Mouse (Mus musculus) limb, embryonic 14.5 days (tissue): ENCODE measurements around the gene Mbl2. TPM values are rescaled to one million over a fixed set of nuclear protein-coding genes. Genes with fewer than 3 reads are reported as not detected.

Experiments used
- ATAC-seq: fragments of 200-750 bp; cut with Nextera tagmentation; 2 replicates; pipeline ENCODE4 v1.8.0; 2017; ENCODE audit warnings: low read depth, moderate number of reproducible peaks, moderate TSS enrichment; ENCODE audit not compliant: low FRiP score
- DNase-seq: peaks from one replicate; pipeline ENCODE4 v3.0.0-alpha.2; 2015; ENCODE audit warnings: low spot score
- H3K27ac ChIP-seq: fragments of 300-500 bp; sonication (generic); replicated peaks from 2 replicates; pipeline ENCODE4 v1.5.1; 2014; ENCODE audit warnings: low read depth, mild to moderate bottlenecking, low read length, moderate library complexity, mixed read lengths
- H3K27me3 ChIP-seq: fragments of 300-500 bp; sonication (generic); 2 replicates; pipeline ENCODE4 v1.6.1; 2014; ENCODE audit warnings: low read length, mixed read lengths; ENCODE audit not compliant: control insufficient read depth, insufficient read depth
- H3K36me3 ChIP-seq: fragments of 300-500 bp; sonication (generic); 2 replicates; pipeline ENCODE4 v1.6.1; 2014; ENCODE audit warnings: mild to moderate bottlenecking, low read length, moderate library complexity, mixed read lengths; ENCODE audit not compliant: control insufficient read depth, insufficient read depth
- H3K4me1 ChIP-seq: fragments of 300-500 bp; sonication (generic); 2 replicates; pipeline ENCODE4 v1.6.1; 2014; ENCODE audit warnings: antibody characterized with exemption, low read length, mixed read lengths; ENCODE audit not compliant: control insufficient read depth, insufficient read depth
- H3K4me2 ChIP-seq: fragments of 300-500 bp; sonication (generic); replicated peaks from 2 replicates; pipeline ENCODE4 v1.6.1; 2014; ENCODE audit warnings: low read depth, mild to moderate bottlenecking, low read length, moderate library complexity; ENCODE audit not compliant: severe bottlenecking
- H3K4me3 ChIP-seq: fragments of 300-500 bp; sonication (generic); replicated peaks from 2 replicates; pipeline ENCODE4 v1.5.1; 2014; ENCODE audit warnings: low read length
- H3K9ac ChIP-seq: fragments of 300-500 bp; sonication (generic); 2 replicates; pipeline ENCODE4 v1.6.1; 2014; ENCODE audit warnings: mild to moderate bottlenecking, low read depth, low read length, moderate library complexity; ENCODE audit not compliant: severe bottlenecking
- H3K9me3 ChIP-seq: fragments of 300-500 bp; sonication (generic); 2 replicates; pipeline ENCODE4 v1.6.1; 2016; ENCODE audit warnings: low read length; ENCODE audit not compliant: control insufficient read depth
- POLR2A ChIP-seq: fragments of 200-500 bp; IDR thresholded peaks from 2 replicates; pipeline ENCODE4 v1.8.0; 2012; ENCODE audit warnings: inconsistent platforms, mild to moderate bottlenecking, moderate library complexity, borderline replicate concordance; ENCODE audit not compliant: insufficient read depth, insufficient read length; ENCODE audit errors: extremely low read depth
- WGBS: fragments of 180-500 bp; shearing (Covaris S2); extraction: QIAGEN DNeasy Blood & Tissue Kit; methylation state at CpG from one replicate; pipeline ENCODE4 v1.1.7; 2014; 5-methylcytosine and 5-hydroxymethylcytosine counted together
- polyA plus RNA-seq, 2 experiments: library from polyadenylated mRNA; depleted of rRNA in 1 of 2; stranded (reverse) in 1 of 2; unstranded in 1 of 2; fragments of >200 nt; fragmentation: Nextera tagmentation in 1 of 2; extraction: Ambion mirVana in 1 of 2; gene quantifications; 2 replicates each; pipeline versions ENCODE4 v1.2.1 to v1.2.3; 2012 to 2014

Gene Mbl2
- not detected in 2 replicates for polyA plus RNA-seq (2012; rRNA removed)
- polyA plus RNA-seq (2014; fragmentation: Nextera tagmentation; extraction: Ambion mirVana), result not detected in 2 replicates

DNA sequence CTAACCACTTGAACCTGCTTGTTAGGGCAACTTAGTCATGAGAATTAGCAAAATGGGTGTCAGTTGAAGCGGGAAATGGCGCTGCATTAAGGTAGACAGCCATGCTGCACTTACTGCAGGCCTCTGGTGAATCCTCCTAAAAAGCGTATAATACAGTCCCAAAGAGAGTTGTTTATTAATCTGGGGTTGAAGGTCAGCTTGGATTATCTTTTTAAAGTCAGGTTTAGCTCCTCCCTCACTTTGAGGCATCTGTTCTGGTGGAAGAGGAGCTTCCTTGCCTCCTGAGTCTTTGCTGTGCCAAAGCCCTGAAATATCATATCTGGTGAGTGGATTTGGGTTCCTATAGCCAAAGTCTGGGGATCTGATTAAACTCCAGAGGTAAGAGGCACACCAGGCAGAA lies at the start of gene Mbl2:
TSS of gene Mbl2 (plus strand) at position 252 of the 400 bp plus-strand sequence.
- no peaks in the 10 kb centered on the region for H3K9me3 ChIP-seq
- 90% methylated on average over 3 of the region's 3 CpGs for WGBS
- no peaks in the 10 kb centered on the region for H3K27me3 ChIP-seq
- no peak within 1 kb of the TSS for H3K4me2 ChIP-seq
- DNase-seq, result no peak
- no peaks in the 10 kb centered on the region for H3K4me1 ChIP-seq
- ATAC-seq, result no peak
- no peak within 1 kb of the TSS for H3K27ac ChIP-seq
- no peak within 1 kb of the TSS for H3K4me3 ChIP-seq
- no peak within 1 kb of the TSS for H3K9ac ChIP-seq
- TF ChIP-seq POLR2A, result no peak
- H3K36me3 ChIP-seq, result no peaks in the 10 kb centered on the region

DNA sequence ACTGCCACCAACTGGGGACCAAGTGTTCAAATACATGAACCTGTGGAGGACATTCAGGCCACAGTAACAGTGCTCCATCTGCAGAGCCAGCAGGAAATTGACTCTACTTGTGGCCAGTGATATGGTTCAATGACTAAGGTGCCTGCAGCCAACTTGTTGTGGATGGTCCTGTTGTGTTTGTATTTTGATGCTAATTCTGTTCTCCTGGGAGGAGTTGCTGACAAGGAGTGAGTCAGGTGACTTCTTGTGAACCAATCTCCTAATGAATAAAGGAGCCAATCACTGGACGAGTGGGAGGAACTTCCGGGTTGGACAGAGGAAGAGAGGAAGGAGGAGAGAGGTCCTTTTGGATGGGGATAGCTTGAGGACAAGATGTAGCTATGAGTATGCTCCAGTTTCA lies 47.2 kb upstream of the Mbl2 start:
- Histone ChIP-seq H3K4me1 (no peaks in the 10 kb centered on the region), H3K36me3 (no peaks in the 10 kb centered on the region), H3K27me3 (no peaks in the 10 kb centered on the region), H3K4me2 (no peak overlapping the region), H3K9ac (no peak overlapping the region), H3K4me3 (no peak overlapping the region), H3K9me3 (peaks cover 4% of the 10 kb centered on the region; the same call in 1 of the 2 replicates), H3K27ac (no peak overlapping the region)
- ATAC-seq (no peak), DNase-seq (no peak)
- 78% methylated on average over 2 of the region's 2 CpGs for WGBS
- no peak for TF ChIP-seq POLR2A

DNA sequence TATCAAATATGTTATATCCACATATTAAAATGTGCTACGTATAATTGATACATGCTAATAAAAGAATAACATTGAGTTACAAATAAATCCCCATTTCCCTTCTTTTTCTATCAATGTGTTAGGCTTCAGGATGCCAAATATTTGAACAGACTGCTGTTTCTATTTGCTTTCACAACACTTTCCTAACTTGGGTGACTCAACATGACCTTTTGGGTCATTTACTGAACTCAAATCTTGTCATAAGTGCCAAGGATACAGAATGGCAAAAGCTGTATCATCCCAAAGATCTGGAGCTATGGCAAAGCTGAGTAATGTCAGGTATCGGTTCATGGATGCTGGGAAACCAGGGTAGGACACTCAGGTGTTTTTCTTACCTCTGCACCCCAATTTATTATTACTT lies 45.5 kb upstream of the Mbl2 start:
- ATAC-seq, result no peak
- TF ChIP-seq POLR2A, result no peak
- H3K9ac ChIP-seq, result no peak overlapping the region
- H3K36me3 ChIP-seq, result no peaks in the 10 kb centered on the region
- DNase-seq, result no peak
- H3K4me3 ChIP-seq, result no peak overlapping the region
- no peaks in the 10 kb centered on the region for H3K27me3 ChIP-seq
- 97% methylated on average over 2 of the region's 2 CpGs for WGBS
- H3K9me3 ChIP-seq, result peaks cover 4% of the 10 kb centered on the region; the same call in 1 of the 2 replicates
- H3K4me2 ChIP-seq, result no peak overlapping the region
- H3K27ac ChIP-seq, result no peak overlapping the region
- no peaks in the 10 kb centered on the region for H3K4me1 ChIP-seq

DNA sequence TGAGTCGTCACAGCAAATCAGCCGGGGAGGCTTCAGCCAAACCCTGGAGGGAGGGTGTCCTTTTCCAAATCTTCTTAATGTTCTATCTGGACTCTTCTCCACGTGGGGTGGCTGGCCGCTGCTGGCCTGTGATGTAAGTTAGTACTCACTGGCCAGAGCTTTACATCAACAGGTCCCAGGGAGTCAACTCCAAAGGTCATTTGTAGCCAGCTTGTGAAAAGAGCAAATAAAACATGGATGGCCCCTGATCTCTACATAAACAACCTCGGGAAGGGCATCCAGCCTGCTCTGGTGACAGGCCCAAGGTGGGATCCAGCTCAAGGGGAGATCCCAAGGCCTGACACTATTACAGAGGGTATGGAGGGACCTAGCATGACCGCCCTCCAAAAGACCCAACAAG lies 37.7 kb upstream of the Mbl2 start:
- no peaks in the 10 kb centered on the region for H3K9me3 ChIP-seq
- H3K9ac ChIP-seq, result no peak overlapping the region
- TF ChIP-seq POLR2A, result no peak
- H3K4me1 ChIP-seq, result no peaks in the 10 kb centered on the region
- no peak overlapping the region for H3K4me3 ChIP-seq
- no peak for ATAC-seq
- H3K27ac ChIP-seq, result no peak overlapping the region
- 76% methylated on average over 6 of the region's 6 CpGs for WGBS
- H3K27me3 ChIP-seq, result no peaks in the 10 kb centered on the region
- H3K4me2 ChIP-seq, result no peak overlapping the region
- no peak for DNase-seq
- no peaks in the 10 kb centered on the region for H3K36me3 ChIP-seq

- ATAC-seq, result no peak
- WGBS, result 54% methylated on average over 7 of the region's 7 CpGs
- no peak overlapping the region for H3K4me3 ChIP-seq
- no peak for TF ChIP-seq POLR2A
- no peak overlapping the region for H3K27ac ChIP-seq
- peaks cover 3% of the 10 kb centered on the region; the same call in 1 of the 2 replicates for H3K9me3 ChIP-seq
- H3K9ac ChIP-seq, result no peak overlapping the region
- no peaks in the 10 kb centered on the region for H3K36me3 ChIP-seq
- H3K4me1 ChIP-seq, result no peaks in the 10 kb centered on the region
- H3K27me3 ChIP-seq, result no peaks in the 10 kb centered on the region
- H3K4me2 ChIP-seq, result no peak overlapping the region
- no peak for DNase-seq
These were observed 30.6 kb upstream of the Mbl2 start for GRCm38 (mm10) chr19:30202177-30202576.
